Mouse (Mus musculus): Measurements from ENCODE around the gene Clspn. TPM values are rescaled to one million over a fixed set of nuclear protein-coding genes. Genes with fewer than 3 reads are reported as not detected.

Clspn gene
- 17.2 and 20.6 TPM in 2 replicates for polyA plus RNA-seq (2015; fragmentation: Nextera tagmentation; extraction: Ambion mirVana)

- H3K4me3 ChIP-seq (ENCODE audit: low read depth, low read length), result peak within 1 kb of the TSS; percentile 88
- 0 out of 2 replicates have a peak, but pooled peaks cover 8% of the 10 kb centered on the region for H3K4me1 ChIP-seq (ENCODE audit: insufficient read depth)
- under 1% methylated on average over 51 of the region's 54 CpGs for WGBS (ENCODE audit: insufficient replicate concordance)
- peaks cover 13% of the 10 kb centered on the region for H3K36me3 ChIP-seq (replicated peaks; ENCODE audit: insufficient read depth, low read length)
- no peak for TF ChIP-seq EP300 (IDR thresholded peaks at IDR 0.05; ENCODE audit: low read depth)
- TF ChIP-seq CTCF (IDR thresholded peaks at IDR 0.05; ENCODE audit: low read depth), result no peak
- H3K9ac ChIP-seq (replicated peaks), result peak within 1 kb of the TSS; percentile 82
- peak within 1 kb of the TSS; percentile 93 for H3K4me2 ChIP-seq (ENCODE audit: low read depth, low read length)
- peak within 1 kb of the TSS; percentile 50 for H3K27ac ChIP-seq (ENCODE audit: low read depth)
- ATAC-seq (peak; percentile 98), DNase-seq (peak; percentile 94)
- no peaks in the 10 kb centered on the region for H3K9me3 ChIP-seq (ENCODE audit: low read length)
- H3K27me3 ChIP-seq (ENCODE audit: insufficient read depth, low read length), result no peaks in the 10 kb centered on the region
Measured at GRCm38 (mm10) chr4:126556809-126557711, at the start of gene Clspn. Clspn (plus strand) TSS chr4:126556935.

GRCm38 (mm10) chr4:126508110-126508899 lies 48.4 kb upstream of the Clspn start:
- no peak for ATAC-seq
- DNase-seq, result no peak
- TF ChIP-seq CTCF (IDR thresholded peaks at IDR 0.05; ENCODE audit: low read depth), result no peak
- no peak for TF ChIP-seq EP300 (IDR thresholded peaks at IDR 0.05; ENCODE audit: low read depth)
- WGBS (ENCODE audit: insufficient replicate concordance), result 70% methylated on average over 14 of the region's 14 CpGs
- Histone ChIP-seq H3K9ac (replicated peaks) (no peak overlapping the region), H3K27me3 (ENCODE audit: insufficient read depth, low read length) (no peaks in the 10 kb centered on the region), H3K4me1 (ENCODE audit: insufficient read depth) (no peaks in the 10 kb centered on the region), H3K27ac (ENCODE audit: low read depth) (no peak overlapping the region), H3K36me3 (replicated peaks; ENCODE audit: insufficient read depth, low read length) (peaks cover 4% of the 10 kb centered on the region; the same call in 1 of the 2 replicates), H3K4me3 (ENCODE audit: low read depth, low read length) (no peak overlapping the region), H3K9me3 (ENCODE audit: low read length) (no peaks in the 10 kb centered on the region), H3K4me2 (ENCODE audit: low read depth, low read length) (no peak overlapping the region)

GRCm38 (mm10) chr4:126509072-126509471 lies 47.7 kb upstream of the Clspn start:
- H3K4me1 ChIP-seq (ENCODE audit: insufficient read depth), result no peaks in the 10 kb centered on the region
- no peak overlapping the region for H3K4me3 ChIP-seq (ENCODE audit: low read depth, low read length)
- peaks cover 4% of the 10 kb centered on the region; the same call in 1 of the 2 replicates for H3K36me3 ChIP-seq (replicated peaks; ENCODE audit: insufficient read depth, low read length)
- no peaks in the 10 kb centered on the region for H3K9me3 ChIP-seq (ENCODE audit: low read length)
- ATAC-seq (no peak), DNase-seq (no peak)
- H3K27ac ChIP-seq (ENCODE audit: low read depth), result no peak overlapping the region
- H3K4me2 ChIP-seq (ENCODE audit: low read depth, low read length), result no peak overlapping the region
- H3K9ac ChIP-seq (replicated peaks), result no peak overlapping the region
- no peaks in the 10 kb centered on the region for H3K27me3 ChIP-seq (ENCODE audit: insufficient read depth, low read length)
- WGBS (ENCODE audit: insufficient replicate concordance), result 84% methylated on average over 2 of the region's 2 CpGs
- no peak for TF ChIP-seq EP300 (IDR thresholded peaks at IDR 0.05; ENCODE audit: low read depth)

- DNase-seq, result no peak
- TF ChIP-seq EP300 (IDR thresholded peaks at IDR 0.05; ENCODE audit: low read depth) (no peak), CTCF (IDR thresholded peaks at IDR 0.05; ENCODE audit: low read depth) (no peak)
- Histone ChIP-seq H3K27ac (ENCODE audit: low read depth) (no peak overlapping the region), H3K4me2 (ENCODE audit: low read depth, low read length) (no peak overlapping the region), H3K4me1 (ENCODE audit: insufficient read depth) (no peaks in the 10 kb centered on the region), H3K4me3 (ENCODE audit: low read depth, low read length) (no peak overlapping the region), H3K27me3 (ENCODE audit: insufficient read depth, low read length) (no peaks in the 10 kb centered on the region), H3K9me3 (ENCODE audit: low read length) (no peaks in the 10 kb centered on the region), H3K36me3 (replicated peaks; ENCODE audit: insufficient read depth, low read length) (peaks cover 4% of the 10 kb centered on the region; the same call in 1 of the 2 replicates), H3K9ac (replicated peaks) (no peak overlapping the region)
- ATAC-seq, result no peak
- WGBS (ENCODE audit: insufficient replicate concordance), result 82% methylated on average over 5 of the region's 5 CpGs
Measured at GRCm38 (mm10) chr4:126511013-126511412, 45.7 kb upstream of the Clspn start.

GRCm38 (mm10) chr4:126512308-126513066 lies 44.2 kb upstream of the Clspn start:
- no peak for ATAC-seq
- WGBS (ENCODE audit: insufficient replicate concordance), result 77% methylated on average over 6 of the region's 6 CpGs
- Histone ChIP-seq H3K27ac (ENCODE audit: low read depth) (no peak overlapping the region), H3K4me3 (ENCODE audit: low read depth, low read length) (no peak overlapping the region), H3K4me1 (ENCODE audit: insufficient read depth) (no peaks in the 10 kb centered on the region), H3K4me2 (ENCODE audit: low read depth, low read length) (no peak overlapping the region), H3K27me3 (ENCODE audit: insufficient read depth, low read length) (no peaks in the 10 kb centered on the region), H3K9me3 (ENCODE audit: low read length) (no peaks in the 10 kb centered on the region), H3K9ac (replicated peaks) (no peak overlapping the region), H3K36me3 (replicated peaks; ENCODE audit: insufficient read depth, low read length) (0 out of 2 replicates have a peak, but pooled peaks cover 7% of the 10 kb centered on the region)
- no peak for TF ChIP-seq CTCF (IDR thresholded peaks at IDR 0.05; ENCODE audit: low read depth)
- no peak for TF ChIP-seq EP300 (IDR thresholded peaks at IDR 0.05; ENCODE audit: low read depth)
- no peak for DNase-seq
